Mouse (Mus musculus) spleen, postnatal 36 days (tissue): ENCODE measurements around the gene Ap1m1.
A peak's percentile ranks its signal among the peaks of the same experiment; 100 is the strongest.

ENCODE experiments used
- DNase-seq, 2 experiments: peaks; one replicate each; pipeline ENCODE4 v3.0.0; 2022; ENCODE audit warnings: low spot score in 2 of 2, mixed read lengths in 1 of 2

The Ap1m1 gene

GRCm38 (mm10) chr8:72259862-72260261 is 20.0 kb downstream of the Ap1m1 start:
- DNase-seq, result no peak

- peak; percentile 59 to 60 for DNase-seq
Observed at GRCm38 (mm10) chr8:72260585-72260984, 20.8 kb downstream of the Ap1m1 start.

DNA sequence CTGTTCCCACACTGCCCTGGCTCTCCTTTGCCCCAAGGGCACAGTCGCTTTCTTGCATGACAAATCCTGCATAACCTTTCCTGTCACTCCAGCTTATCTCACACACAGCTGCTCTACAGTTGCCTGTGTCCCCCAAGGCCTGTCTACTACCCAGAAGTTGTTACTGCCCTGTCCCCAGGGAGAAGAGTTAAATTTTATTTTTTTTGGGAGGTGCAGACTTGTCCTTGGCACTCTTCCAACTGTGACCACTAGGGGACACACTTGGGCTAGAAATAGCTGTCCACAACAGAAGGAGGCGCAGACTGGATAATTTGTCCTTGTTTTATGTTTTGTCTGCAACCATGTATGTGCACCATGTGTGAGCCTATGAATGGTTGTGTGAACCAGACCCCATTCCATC is 21.2 kb downstream of the Ap1m1 start:
- peak; percentile 78 to 83 for DNase-seq

GRCm38 (mm10) chr8:72261431-72261830 is 21.6 kb downstream of the Ap1m1 start:
- DNase-seq, result no peak

DNA sequence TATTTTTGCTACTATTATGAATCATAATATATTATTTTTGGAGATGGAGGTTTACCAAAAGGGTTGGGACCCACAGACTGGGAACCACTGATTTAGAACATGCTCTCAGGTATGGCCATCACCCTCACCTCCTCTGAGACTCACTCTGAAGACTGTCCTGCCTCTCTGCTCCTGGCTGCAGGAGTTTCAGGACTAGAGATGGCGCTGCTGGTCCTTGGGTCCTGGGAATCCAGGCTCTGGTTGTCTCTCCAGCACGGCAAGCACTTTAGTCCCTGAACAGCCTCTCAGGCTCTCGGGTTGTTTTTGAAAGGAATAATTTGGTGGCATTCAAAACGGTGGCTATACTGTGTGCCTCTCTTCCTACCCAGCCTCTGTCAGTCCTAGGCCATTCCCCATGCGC is 22.1 kb downstream of the Ap1m1 start:
- DNase-seq, result no peak

GRCm38 (mm10) chr8:72262756-72263155 is 22.9 kb downstream of the Ap1m1 start:
- DNase-seq, result no peak

GRCm38 (mm10) chr8:72263451-72263850 is 23.6 kb downstream of the Ap1m1 start:
- no peak for DNase-seq

DNA sequence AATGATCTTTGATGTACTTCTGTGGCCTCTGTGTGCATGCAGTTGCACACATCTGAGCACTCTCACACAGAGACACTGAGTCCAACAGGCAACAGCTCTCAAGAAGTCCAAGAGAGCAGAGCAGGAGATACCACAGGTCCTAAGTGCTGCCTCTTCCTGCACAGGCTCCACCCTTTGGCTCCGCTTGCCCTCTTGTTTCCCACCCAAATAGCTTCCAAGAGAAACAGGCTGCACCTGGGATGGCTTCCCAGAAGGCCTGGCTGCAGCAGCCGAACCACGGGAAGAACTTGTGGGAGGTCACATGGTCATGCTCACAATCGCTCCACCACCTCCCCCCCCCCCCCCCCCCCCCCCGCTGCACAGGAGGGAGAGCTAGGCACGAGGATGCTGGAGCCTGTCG is 25.5 kb downstream of the Ap1m1 start:
- no peak for DNase-seq

- no peak for DNase-seq
Observed at GRCm38 (mm10) chr8:72266671-72267070, 26.9 kb downstream of the Ap1m1 start.

- peak; percentile 80 to 90 for DNase-seq
Observed at GRCm38 (mm10) chr8:72267106-72267505, 27.3 kb downstream of the Ap1m1 start.

GRCm38 (mm10) chr8:72268356-72268755 is 28.5 kb downstream of the Ap1m1 start:
- DNase-seq, result peak; percentile 72 to 79

GRCm38 (mm10) chr8:72270606-72271005 is 30.8 kb downstream of the Ap1m1 start:
- DNase-seq, result peak; percentile 91 to 93

DNA sequence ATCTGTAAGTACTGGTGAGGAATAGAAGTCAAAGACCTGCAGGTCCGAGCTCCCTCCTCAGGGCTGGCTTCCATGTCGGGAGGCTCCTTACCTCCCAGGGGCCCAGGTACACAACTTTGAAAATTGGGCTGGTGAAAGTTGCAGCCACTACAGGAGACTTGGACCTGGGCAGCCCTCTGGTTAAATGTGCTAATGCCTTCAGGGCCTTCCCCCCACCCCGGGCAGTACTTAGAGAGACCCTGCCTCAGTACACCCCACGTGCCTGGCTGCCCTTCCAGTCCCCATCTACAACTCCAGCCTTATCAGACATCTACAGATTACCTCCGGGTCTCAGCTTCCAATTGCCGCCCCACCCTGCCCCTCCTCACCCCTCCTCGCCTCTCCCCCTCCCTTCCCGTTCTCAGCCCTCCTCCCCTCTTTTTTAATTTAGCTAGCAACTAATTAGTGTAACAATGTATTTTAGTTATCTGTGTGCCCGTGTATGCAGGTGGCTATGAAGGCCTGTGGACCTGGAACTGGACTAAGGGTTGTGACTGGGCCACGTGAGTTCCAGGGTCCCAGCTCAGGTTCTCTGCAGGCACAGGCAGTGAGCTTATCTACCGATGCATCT is 31.3 kb downstream of the Ap1m1 start:
- DNase-seq, result no peak

GRCm38 (mm10) chr8:72271691-72272090 is 31.9 kb downstream of the Ap1m1 start:
- DNase-seq, result peak; percentile 69

- peak; percentile 86 for DNase-seq
Observed at GRCm38 (mm10) chr8:72272361-72272760, 32.5 kb downstream of the Ap1m1 start.

DNA sequence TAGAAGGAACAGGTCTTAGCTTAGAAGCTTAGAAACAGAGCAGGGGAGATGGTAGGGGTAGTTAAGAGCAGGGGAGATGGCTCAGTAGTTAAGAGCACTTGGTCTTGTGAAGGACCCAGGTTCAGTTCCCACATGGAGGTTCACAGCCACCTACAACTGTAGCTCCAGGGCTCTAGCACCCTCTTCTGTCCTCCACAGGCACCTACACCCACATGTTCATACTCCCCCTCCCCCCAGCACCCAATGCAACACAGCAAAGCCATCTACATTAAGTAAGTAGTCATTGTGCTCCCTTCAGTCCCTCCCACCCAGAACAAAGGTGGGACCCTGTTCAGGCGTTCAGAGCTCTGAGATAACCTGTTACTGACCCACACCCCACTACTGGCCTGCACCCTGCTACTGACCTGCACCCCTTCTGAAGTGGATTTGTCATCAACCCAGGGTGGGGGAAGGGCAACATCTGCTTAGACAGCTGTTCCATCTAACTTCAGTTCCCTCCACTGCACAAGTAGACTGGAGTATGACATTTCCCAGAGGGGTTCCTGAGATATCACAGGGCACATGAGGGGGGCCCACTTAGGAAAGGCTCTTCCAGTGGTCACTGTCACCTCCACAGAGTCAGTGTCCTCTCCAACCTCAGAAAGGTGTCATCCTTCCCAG is 33.4 kb downstream of the Ap1m1 start:
- peak in 1 of 2 experiments; percentile 41 for DNase-seq

- DNase-seq, result peak; percentile 88 to 89
Observed at GRCm38 (mm10) chr8:72273807-72274206, 34.0 kb downstream of the Ap1m1 start.

GRCm38 (mm10) chr8:72277244-72277643 is 37.4 kb downstream of the Ap1m1 start:
- no peak for DNase-seq

GRCm38 (mm10) chr8:72279151-72279550 is 39.3 kb downstream of the Ap1m1 start:
- peak; percentile 73 to 74 for DNase-seq

GRCm38 (mm10) chr8:72281634-72282033 is 41.8 kb downstream of the Ap1m1 start:
- DNase-seq, result no peak

GRCm38 (mm10) chr8:72285285-72285684 is 45.5 kb downstream of the Ap1m1 start:
- no peak for DNase-seq

GRCm38 (mm10) chr8:72289051-72289450 is 49.2 kb downstream of the Ap1m1 start:
- no peak for DNase-seq

- no peak for DNase-seq
Observed at GRCm38 (mm10) chr8:72291104-72291503, 51.3 kb downstream of the Ap1m1 start.

DNA sequence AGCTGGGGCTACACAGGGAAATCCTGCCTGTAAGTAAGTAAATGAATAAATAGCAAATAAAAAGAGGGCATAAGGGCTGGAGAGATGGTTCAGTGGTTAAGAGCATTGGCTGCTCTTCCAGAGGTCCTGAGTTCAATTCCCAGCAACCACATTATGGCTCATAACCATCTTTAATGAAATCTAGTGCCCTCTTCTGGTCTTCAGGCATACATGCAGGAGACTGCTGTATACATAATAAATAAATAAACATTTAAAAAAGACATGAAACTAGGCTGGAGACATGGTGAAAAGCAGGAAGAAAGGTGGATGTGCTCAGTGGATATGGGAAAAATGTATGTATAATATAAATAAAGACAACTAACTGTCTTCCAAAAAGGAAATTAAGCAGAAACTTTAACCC is 53.5 kb downstream of the Ap1m1 start:
- DNase-seq, result no peak
